Mouse (Mus musculus) testis, adult 2 months (tissue): ENCODE results near the gene Nelfcd. TPM values are rescaled to one million over a fixed set of nuclear protein-coding genes. Genes with fewer than 3 reads are reported as not detected.
A peak's percentile ranks its signal among the peaks of the same experiment; 100 is the strongest.

Experiments used
- H3K27ac ChIP-seq: fragments of 200-500 bp; 2 replicates; pipeline ENCODE4 v1.5.1; 2012; ENCODE audit warnings: low read depth, low read length; ENCODE audit not compliant: control insufficient read depth, insufficient read depth
- H3K27me3 ChIP-seq: fragments of 200-500 bp; 2 replicates; pipeline ENCODE4 v1.6.1; 2012; ENCODE audit warnings: mild to moderate bottlenecking, low read length, moderate library complexity; ENCODE audit not compliant: control insufficient read depth, insufficient read depth
- H3K36me3 ChIP-seq: fragments of 200-500 bp; 2 replicates; pipeline ENCODE4 v1.6.1; 2012; ENCODE audit warnings: mild to moderate bottlenecking, low read length; ENCODE audit not compliant: control insufficient read depth, insufficient read depth
- H3K4me1 ChIP-seq: fragments of 200-500 bp; 2 replicates; pipeline ENCODE4 v1.6.1; 2012; ENCODE audit warnings: low read length; ENCODE audit not compliant: control insufficient read depth, insufficient read depth
- H3K4me3 ChIP-seq: fragments of 200-500 bp; 2 replicates; pipeline ENCODE4 v1.5.1; 2012; ENCODE audit warnings: low read depth, mild to moderate bottlenecking, low read length, moderate library complexity, mixed read lengths; ENCODE audit not compliant: control insufficient read depth
- CTCF ChIP-seq: fragments of 200-500 bp; IDR thresholded peaks from 2 replicates; pipeline ENCODE4 v1.5.1; 2012; ENCODE audit warnings: low read depth, mild to moderate bottlenecking, inconsistent platforms, low read length, moderate library complexity; ENCODE audit not compliant: control insufficient read depth, insufficient read depth, insufficient replicate concordance
- POLR2A ChIP-seq: fragments of 200-500 bp; IDR thresholded peaks from 2 replicates; pipeline ENCODE4 v1.6.1; 2012; ENCODE audit warnings: low read depth, mild to moderate bottlenecking, inconsistent platforms, low read length, moderate library complexity; ENCODE audit not compliant: control insufficient read depth
- polyA plus RNA-seq: library from polyadenylated mRNA; depleted of rRNA; stranded (reverse); fragments of >200 nt; gene quantifications from 2 replicates; pipeline ENCODE4 v1.2.3, GENCODE M21; 2012; rRNA removed

Nelfcd gene
- polyA plus RNA-seq, 1 experiment = 28.4 TPM

- Histone ChIP-seq H3K27ac (peak within 1 kb of the TSS; percentile 90), H3K4me3 (peak within 1 kb of the TSS; percentile 97), H3K4me1 (peaks cover 3% of the 10 kb centered on the region; the same call in 1 of the 2 replicates), H3K27me3 (no peaks in the 10 kb centered on the region), H3K36me3 (peaks cover 4% of the 10 kb centered on the region)
- TF ChIP-seq POLR2A (peak; percentile 68), CTCF (0 out of 2 replicates have a peak, but pooled peaks have one; percentile 6)
These were observed 48.4 kb downstream of the Nelfcd start, which contains the start of gene Atp5e for GRCm38 (mm10) chr2:174463789-174464523. Gene Atp5e, minus strand, starts transcription at chr2:174464105.

- H3K36me3 ChIP-seq = peaks cover 2% of the 10 kb centered on the region
- no peak overlapping the region for H3K27ac ChIP-seq
- no peak overlapping the region for H3K4me3 ChIP-seq
- H3K27me3 ChIP-seq = no peaks in the 10 kb centered on the region
- no peak for TF ChIP-seq CTCF
- TF ChIP-seq POLR2A = no peak
- peaks cover 13% of the 10 kb centered on the region for H3K4me1 ChIP-seq
These were observed 54.7 kb downstream of the Nelfcd start for GRCm38 (mm10) chr2:174470333-174470732.

GRCm38 (mm10) chr2:174470786-174471405, 55.3 kb downstream of the Nelfcd start:
- Histone ChIP-seq H3K4me1 (peaks cover 13% of the 10 kb centered on the region), H3K4me3 (no peak overlapping the region), H3K36me3 (peaks cover 2% of the 10 kb centered on the region), H3K27me3 (no peaks in the 10 kb centered on the region), H3K27ac (no peak overlapping the region)
- no peak for TF ChIP-seq POLR2A
- TF ChIP-seq CTCF = no peak

DNA sequence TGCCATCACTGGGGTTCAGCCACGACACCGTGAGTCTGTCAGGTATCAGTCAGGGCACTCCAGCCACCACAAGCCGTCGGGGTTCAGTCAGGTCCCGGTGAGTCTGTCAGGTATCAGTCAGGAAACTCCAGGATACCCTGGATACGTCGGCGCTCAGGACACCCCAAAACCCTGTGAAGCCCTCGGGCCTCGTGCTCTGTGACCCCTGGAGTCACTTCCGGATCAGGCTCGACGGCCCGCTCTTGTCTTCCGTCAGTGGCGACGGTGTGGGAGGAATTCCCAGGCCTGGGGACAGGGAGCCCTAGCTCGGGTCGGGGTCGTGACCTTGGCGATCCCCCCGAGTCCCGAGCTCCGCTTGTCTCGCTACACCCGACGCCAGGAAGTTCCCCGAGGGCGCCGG, 56.8 kb downstream of the Nelfcd start:
- Histone ChIP-seq H3K4me3 (peak overlapping the region; percentile 89), H3K27ac (peak overlapping the region; percentile 78), H3K27me3 (no peaks in the 10 kb centered on the region), H3K36me3 (no peaks in the 10 kb centered on the region; the same call in 1 of the 2 replicates), H3K4me1 (peaks cover 13% of the 10 kb centered on the region)
- TF ChIP-seq CTCF = no peak
- no peak for TF ChIP-seq POLR2A

DNA sequence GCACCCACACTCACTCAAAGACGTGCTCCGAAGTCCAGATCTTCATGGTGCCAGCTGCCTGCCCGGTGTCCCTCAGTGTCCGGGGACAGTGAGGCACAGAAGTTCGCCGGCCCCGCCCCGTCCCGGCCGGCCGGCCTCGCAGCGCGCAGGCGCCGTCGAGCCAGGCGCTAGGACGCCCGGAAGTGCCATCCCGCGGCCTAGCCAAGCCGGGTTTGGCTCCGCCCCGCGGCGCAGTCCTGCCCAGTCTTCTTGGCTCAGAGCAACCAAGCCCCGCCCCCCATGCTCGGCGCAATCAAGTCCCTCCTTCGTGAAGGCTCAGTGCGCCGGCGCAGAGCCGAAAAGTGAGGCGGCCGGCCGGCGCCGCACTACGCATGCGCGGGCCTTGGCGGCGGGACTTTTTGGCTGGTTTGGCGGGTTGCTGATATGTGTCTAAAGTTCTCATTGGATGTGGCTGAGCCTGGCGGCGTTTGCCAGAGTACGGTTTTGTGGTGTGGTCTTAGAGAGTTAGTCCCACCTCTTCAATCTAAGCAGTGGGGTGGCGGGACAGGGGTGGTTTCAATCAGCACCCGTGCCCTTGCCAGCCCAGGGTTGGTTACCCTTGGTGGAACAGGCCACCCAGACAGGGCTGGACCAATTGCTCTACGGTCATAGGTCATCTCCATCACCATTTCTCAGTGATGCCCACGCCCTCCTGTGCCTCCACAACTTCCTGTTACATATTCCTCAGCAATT, 57.4 kb downstream of the Nelfcd start, which contains the start of gene Prelid3b:
Prelid3b (minus strand) TSS at position 264 of the 732 bp plus-strand sequence.
- no peaks in the 10 kb centered on the region; the same call in 1 of the 2 replicates for H3K36me3 ChIP-seq
- peak within 1 kb of the TSS; percentile 89 for H3K4me3 ChIP-seq
- peak within 1 kb of the TSS; percentile 78 for H3K27ac ChIP-seq
- TF ChIP-seq POLR2A (peak; percentile 78), CTCF (no peak)
- no peaks in the 10 kb centered on the region for H3K27me3 ChIP-seq
- peaks cover 13% of the 10 kb centered on the region for H3K4me1 ChIP-seq

DNA sequence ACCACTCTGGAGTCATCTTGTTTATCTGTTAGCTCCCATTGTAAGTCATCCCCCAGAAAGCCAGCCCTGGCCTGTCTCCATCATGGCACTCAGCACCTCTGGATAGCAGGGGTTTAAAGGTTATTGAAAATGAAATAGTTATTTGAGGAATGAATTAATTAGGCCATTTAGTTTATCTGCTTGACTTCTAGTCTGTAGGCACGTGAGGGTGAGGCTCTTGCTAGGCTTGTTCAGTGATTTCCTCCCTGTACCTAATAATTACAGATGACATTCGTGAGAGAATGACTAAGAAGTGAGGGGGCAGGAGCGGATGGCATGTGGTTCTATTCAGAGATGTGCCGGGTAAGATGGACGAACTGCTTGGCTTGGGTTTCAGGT, 57.9 kb downstream of the Nelfcd start:
- no peak for TF ChIP-seq POLR2A
- TF ChIP-seq CTCF = no peak
- no peaks in the 10 kb centered on the region; the same call in 1 of the 2 replicates for H3K36me3 ChIP-seq
- no peaks in the 10 kb centered on the region for H3K27me3 ChIP-seq
- H3K4me1 ChIP-seq = peaks cover 16% of the 10 kb centered on the region
- H3K27ac ChIP-seq = peak overlapping the region; percentile 50; the same call in 1 of the 2 replicates
- peak overlapping the region; percentile 89 for H3K4me3 ChIP-seq

Other genes starting within 250 kb of the Nelfcd start
- 139 and 161 TPM in 2 replicates for gene Gnas, start 131.5 kb upstream of the Nelfcd start, polyA plus RNA-seq
- gene Gm20721, start 69.1 kb upstream of the Nelfcd start, polyA plus RNA-seq = not detected in 2 replicates
- 9.3 and 10.2 TPM in 2 replicates for gene Ctsz, start 23.2 kb downstream of the Nelfcd start, polyA plus RNA-seq
- gene Tubb1, start 34.9 kb downstream of the Nelfcd start, polyA plus RNA-seq = 0.14 TPM in 1 of 2 replicates, not detected in the other
- gene Atp5e, start 48.3 kb downstream of the Nelfcd start, polyA plus RNA-seq = 286 and 350 TPM in 2 replicates
- gene Prelid3b, start 57.3 kb downstream of the Nelfcd start, polyA plus RNA-seq = 43.1 and 46.1 TPM in 2 replicates
- 0.09 and 0.12 TPM in 2 replicates for gene Zfp831, start 227.7 kb downstream of the Nelfcd start, polyA plus RNA-seq